Mouse (Mus musculus) activated CD4-positive, CD25-positive, alpha-beta regulatory T cell, adult 4 months (primary cell): ENCODE measurements around the gene Gucy1b2. TPM values are rescaled to one million over a fixed set of nuclear protein-coding genes. Genes with fewer than 3 reads are reported as not detected.

ENCODE experiments used
- ATAC-seq: one replicate; pipeline ENCODE4 v1.8.0; 2017
- polyA plus RNA-seq, 2 experiments: library from polyadenylated mRNA; unstranded; fragments of 100-300 nt; shearing (Covaris generic); gene quantifications; one replicate each; pipeline ENCODE4 v1.2.1; 2017

The Gucy1b2 gene
- polyA plus RNA-seq, 2 experiments from 2014 or later, result not detected

DNA sequence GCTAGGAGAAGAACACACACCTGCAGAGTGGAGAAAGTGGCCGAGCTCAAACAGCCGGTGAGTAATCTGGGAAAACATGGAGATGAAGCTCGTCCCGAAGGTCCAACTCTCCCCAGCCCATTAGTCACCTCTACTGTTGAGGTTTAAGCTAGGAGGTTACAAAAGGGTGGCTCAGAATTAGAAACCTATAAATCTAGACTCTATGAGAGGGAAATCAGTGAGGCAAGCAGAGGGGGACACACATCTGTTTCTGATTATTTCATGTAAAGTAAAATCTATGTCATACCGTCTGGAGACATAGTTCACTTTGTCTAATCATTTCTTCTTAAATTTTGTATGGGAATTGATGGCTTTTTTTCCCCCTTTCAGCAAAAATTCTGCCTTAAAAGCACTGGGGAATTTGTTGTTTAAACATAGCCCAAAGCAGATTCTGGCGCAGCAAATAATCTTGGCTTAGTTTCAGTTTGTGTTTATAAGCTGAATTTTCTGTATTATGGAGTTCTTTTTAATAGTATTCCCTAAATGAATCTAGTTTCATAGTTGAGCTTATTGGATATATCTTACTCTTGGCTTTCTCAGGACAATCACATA, 12.2 kb downstream of the Gucy1b2 start:
- no peak for ATAC-seq

DNA sequence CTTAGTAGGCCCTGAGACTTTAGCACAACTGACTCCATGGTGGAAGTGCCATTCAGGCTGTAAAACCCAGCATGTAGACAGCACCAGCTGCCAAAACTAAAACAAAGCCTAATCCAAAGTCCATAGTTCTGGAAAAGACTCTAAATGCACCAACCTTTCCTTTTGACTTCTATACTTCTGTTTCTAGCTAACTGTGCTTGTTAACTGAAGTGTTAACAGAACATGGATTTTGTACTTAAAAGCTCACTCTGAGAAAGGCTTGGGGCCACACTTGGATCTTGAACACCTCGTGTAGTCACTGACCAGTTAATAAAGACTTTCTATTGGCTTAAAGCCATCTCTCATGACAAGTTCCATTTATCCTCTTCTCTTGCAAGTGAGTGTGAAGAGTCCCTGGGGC, 13.1 kb downstream of the Gucy1b2 start:
- ATAC-seq, result no peak

DNA sequence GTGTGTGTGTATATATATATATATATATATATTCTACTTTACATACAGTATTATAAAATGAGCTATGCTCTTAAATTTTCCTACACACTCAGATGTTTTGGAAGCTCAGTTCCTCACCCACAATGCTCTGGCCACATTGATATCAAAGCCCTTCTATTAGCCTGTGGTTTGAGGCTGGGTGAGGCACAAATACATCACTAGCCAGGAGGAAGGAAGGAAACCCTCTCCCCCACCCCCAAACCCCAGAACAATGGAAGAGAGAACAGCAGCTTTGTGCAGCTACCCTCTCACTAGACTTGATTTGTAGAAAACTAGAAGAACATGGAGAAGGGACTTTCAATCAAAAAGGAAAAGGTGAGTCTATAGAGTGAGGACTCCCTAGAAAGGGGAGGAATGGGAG, 16.1 kb downstream of the Gucy1b2 start:
- ATAC-seq, result no peak

DNA sequence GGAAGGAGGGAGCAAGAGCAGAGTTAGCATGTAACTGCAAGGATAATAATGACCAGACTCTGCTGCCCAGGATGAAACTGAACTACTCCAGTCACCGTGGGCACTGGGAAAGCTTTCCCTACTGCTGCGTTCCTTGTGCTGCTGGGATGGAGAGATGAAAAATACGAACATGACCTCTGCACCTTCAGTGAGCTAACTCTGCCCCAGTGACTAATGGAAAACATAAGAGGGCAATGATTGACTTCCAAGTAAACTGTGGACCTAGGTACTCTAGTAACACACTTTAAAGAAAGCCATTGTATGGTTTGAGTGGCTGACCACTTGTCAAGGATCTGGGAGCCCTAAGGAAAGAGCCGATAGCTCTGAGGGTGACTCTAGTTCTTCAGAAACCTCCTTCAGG, 17.9 kb downstream of the Gucy1b2 start:
- no peak for ATAC-seq

DNA sequence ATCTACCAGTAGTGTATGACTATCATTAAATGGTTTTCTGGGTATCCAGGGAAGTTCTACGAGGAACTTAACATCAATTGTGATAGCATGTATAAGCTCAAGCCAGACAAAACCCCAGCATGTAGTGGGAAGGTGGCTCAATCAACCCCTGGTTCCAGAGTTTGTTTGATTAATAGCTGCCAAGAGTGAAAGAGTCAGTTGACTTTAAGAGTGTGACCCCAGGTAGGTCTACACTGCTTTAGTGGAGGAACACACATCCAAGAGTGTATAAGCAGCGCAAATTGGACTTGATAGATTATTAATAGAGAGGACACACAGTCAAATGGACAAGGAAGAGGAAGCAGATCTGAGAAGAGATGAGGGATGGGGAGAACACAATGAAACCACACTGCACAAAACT, 18.3 kb downstream of the Gucy1b2 start:
- ATAC-seq, result no peak

DNA sequence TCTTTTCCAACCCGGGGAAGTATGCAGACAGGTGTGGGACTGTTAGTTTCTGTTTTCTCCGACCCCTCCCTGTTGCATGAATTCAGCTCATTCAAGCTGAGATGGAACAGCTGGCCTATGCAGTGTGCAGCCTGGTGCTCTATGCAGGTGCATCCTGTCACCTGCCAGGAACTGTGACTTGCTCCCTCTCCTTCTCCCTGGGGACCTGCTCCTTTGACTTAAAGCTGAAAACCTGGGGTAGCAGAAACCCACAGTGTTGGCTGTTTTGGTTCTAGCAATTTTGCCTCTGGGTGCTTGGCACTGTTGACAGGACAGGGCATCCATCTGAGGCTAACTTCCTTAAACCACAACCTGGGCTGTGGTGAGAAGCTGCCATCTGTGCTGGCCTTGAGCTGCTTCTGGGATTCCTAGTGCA, 30.8 kb downstream of the Gucy1b2 start:
- no peak for ATAC-seq

DNA sequence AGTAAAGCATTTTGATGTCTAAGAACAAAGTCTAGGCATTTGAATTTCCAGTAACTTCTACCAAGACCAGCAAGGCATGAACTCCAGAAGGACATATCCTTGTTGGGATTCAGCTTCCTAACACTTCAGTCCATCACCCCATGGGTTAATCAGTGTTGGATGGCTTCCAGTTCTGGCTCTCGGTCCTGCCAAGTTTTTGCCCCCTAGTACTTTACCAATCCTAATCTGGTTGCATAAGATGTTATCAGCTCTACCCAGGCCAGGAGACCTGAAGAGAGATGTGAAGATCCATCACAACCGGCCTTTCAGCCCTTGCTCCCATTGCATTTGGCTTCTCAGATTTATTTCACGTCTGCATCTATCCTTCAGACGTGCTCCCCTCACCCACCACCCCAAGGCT, 33.8 kb downstream of the Gucy1b2 start:
- ATAC-seq, result no peak

DNA sequence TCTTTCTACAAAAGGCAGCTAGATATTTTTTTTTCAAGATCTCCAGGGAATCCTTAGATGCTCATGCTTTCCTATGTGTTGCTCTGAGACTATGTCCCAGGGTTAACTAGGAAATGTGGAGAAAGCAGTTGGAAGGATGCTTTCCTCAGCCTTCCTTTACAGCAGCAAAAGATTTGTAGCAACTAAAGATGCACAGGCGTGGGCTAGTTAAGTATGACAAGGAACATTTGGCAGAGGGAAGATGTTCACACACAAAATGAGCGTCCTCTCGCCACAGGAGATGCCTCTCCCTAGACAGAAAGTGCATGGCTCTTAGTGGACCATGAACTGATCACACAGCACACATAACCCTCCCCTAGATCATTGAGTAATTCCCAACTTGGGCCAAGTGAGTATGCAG, 38.6 kb downstream of the Gucy1b2 start:
- ATAC-seq, result no peak

DNA sequence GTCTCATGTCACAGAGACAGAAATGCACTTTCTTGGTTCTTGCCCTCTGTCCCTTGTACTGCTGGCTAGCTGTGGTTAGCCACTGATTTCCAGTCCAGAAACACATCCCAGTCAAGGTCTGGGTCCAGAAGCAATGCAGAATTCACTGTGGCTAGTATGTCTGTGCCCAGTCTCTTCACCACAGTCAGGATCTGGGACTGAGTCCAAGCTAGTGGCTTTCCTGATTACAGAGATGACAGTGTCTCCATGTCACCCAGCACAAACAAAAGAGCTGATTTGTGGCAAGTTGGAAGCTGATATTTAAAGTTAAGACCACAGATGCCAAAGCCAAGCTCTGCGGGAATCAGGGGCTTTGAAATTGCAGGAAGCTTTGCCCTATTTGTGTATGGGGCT, 39.4 kb downstream of the Gucy1b2 start:
- ATAC-seq, result no peak

DNA sequence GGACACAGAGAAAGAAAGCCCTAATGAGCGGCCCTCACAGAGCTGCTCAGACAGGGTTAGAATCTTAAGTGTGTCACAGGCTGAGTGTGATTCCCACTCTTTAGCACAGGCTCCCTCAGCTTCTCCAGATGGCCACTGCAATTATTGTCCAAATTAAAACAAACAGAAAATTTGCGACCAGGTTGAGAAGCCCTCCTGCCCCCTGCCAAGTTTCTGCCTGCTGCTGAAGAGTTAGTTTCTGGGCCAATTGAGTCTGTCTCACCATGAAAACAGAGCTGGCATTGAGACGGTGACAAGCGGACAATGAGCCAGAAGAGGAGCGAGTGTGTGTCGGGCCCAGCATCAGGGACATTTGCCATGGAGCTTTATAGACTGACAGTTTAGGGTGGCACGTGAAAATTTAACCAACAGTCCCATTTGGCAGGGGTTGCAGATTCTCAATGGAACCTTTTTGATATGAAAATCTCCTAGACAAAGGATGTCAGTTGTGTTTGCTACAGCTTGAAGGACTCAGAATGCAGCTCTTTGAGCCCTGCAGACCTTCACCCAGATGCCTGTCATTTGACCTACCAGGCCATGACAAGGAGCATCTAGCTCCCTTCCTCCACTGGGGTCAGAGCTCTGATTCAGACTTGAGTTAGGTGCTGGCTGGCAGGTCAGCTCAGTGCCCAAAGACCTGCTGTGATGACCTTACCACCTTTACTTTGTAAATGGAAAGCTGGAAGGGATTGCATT, 39.9 kb downstream of the Gucy1b2 start:
- ATAC-seq, result no peak

DNA sequence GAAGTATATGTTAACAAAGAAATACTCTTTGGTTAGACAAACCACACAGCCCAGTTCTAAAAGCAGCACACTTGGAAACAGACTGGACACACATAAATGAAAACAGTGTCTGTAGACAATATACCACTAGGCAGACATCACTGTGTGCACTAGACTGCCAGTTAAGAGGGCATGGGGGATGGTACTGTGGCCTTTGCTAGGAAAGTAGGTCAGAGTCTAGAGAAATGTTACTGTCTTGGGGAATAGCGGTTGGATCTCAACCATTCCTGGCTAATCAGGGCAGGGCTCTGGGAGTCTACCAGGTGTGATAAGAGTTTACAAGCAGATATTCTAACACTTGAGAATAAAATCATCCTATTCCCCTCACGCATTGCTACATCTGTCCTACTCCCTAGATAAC, 60.7 kb downstream of the Gucy1b2 start:
- ATAC-seq, result no peak

DNA sequence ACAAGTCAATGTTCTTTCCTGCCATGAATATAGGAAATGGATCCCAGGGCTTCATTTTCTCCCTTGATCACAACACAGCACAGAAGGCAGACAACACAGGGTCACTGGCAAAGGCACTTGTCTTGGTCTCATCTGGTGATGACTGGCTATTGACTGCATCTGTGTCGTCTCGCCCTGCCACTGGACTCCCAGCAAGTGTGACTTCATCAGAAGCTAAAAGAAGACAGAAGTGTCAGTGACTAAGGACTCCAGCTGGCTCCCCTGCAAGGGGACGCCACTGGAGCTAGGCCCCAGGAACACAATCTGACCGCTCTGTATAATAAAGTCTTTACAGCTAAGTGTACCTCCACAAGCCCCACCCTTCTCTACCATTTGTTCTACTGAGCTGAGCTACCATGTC, 63.3 kb downstream of the Gucy1b2 start:
- ATAC-seq, result no peak

DNA sequence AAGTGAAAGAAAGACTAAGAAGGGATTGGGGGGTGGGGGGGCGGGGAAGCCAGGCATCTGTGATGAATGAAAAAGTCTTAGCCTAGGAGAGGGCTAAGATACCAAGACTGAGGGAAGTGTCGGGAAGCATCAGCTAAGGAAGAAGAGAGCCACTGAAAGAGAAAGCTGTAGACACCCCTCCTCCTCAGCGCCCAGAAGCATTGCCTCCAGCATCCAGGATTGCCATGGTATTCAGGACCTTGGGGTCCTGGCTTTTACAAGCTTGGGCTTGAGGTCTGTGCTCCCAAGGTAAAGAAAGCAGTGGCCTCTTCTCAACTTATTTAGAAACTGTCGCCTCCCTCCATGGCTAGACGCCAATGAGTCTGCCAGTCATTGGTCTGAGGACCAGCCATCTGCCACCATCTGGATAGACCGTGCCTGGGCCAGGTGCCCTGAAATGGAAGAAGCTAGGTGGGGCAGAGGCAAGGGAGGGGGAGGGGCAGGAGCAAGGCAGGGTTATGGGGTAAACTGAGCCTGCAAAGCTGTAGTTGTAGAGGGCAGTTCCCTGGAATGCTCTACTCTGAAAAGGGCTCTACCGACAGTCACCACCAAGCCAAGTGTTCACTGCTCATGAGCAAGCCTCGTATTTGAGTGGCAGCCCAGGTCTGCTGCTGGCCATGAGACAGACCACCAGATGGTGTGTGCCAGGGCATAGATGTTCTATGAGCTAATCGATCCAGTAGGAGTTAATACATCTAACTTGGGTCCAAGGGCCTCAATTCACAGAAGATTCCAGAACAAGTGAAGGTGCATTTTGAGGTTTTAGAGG, 66.2 kb downstream of the Gucy1b2 start:
- no peak for ATAC-seq

DNA sequence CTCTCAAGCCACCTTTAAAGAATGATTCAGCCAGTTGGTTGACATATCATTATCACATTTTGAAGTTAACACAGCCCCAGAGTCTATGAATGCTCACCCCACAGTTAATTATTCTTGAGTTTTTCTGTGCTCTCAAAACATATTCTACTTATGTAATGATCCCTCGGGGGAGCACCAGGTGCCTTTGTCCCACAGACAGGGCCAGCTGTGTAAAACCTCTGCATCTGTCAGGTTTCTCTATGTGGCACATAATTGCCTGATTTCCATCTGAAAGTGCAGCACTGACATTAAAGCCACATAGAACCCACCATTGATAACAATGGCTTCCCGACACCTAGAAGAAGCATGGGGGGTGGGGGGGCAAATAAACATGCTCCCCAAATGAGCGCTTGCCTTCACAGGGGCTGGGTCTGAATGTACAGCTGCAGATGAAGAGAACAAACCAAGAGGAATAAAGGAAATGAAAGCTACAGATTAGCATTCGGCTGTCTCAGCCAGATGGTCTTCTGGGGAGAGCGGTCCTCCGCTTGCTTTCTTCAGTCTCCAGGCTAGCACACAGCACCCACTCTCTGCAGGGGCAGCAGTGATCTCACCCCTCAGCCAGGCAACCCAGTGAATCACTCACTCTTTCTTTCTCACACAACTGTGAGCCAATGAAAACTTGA, 66.9 kb downstream of the Gucy1b2 start:
- no peak for ATAC-seq

DNA sequence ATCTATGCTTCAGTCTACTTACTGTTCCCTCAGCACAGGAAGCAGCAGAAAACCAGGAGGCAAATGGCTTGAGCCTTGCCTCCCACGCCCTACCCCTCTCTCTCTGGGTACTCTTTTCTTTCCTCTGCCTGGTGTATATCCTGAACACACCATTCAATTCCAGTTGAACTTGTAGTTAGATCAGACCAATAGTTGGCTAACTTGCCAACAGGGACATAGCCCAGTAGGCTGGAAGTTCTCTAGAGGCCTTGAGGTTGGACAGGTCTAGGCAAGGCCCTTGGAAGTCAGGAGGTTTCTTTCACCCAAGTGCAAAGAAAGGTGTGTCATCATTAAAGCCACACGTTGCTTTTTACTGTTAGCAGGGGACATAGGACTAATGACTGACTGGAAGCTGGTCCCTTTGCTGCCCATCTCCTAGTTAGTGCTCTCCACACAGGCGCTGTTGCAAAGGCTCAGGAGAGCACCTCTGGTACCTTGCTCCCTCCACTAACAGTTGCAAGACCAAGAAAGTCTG, 72.2 kb downstream of the Gucy1b2 start:
- ATAC-seq, result no peak

DNA sequence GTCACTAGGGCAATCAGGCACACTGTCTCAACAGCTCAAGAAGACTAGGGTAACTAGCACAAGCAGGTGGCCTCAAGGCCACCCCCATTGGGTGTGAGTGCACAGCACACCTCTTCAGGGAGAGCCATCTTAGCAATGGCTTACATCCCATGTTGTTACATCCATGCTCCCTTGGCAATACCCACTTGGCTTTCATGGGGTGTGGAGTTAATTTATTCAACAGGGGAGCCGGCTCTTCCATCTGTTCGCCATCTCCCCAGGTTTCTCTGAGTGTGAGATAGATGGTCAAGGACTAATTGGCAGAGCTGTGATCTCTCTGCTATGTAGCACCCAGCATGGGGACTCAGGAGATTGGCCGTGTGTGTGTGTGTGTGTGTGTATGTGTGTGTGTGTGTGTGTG, 73.0 kb downstream of the Gucy1b2 start:
- ATAC-seq, result no peak

DNA sequence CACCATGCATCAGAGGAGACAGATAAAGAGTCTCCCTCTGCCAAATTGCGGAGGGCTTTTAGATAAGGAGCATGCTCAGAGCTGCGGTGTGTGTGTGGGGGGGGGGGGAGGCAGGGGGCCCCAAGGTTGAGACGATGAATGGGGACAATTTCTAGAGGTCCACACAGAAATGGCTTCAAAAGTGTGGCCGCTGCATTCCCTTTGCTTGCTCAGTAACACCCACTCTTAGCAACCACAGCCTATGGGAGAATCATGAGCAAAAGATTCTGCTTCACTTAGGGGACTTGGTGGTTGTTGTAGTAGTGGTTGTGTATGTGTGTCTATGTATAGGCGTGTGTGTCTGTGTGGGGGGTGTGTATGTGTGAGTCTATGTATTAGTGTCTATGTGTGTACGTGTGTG, 75.5 kb downstream of the Gucy1b2 start:
- ATAC-seq, result no peak

DNA sequence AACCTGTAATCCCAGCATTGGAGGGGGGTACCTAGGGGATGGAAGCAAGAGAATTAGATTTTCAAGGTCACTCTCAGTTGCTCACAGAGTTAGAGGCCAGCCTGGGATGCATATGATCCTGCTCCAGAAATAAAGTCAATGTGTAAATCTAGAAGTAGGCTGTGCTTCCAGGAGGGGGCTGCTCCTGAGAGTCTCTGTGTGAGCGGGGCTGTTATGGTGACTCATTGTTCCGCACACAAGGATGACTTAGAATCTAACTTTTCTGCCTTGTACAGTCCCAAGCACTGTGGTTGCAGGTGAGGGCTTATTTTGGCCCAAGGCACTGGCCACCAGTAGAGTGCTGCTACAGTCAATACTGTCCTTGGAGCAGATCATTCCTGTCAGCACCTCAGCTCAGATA, 76.7 kb downstream of the Gucy1b2 start:
- ATAC-seq, result no peak

DNA sequence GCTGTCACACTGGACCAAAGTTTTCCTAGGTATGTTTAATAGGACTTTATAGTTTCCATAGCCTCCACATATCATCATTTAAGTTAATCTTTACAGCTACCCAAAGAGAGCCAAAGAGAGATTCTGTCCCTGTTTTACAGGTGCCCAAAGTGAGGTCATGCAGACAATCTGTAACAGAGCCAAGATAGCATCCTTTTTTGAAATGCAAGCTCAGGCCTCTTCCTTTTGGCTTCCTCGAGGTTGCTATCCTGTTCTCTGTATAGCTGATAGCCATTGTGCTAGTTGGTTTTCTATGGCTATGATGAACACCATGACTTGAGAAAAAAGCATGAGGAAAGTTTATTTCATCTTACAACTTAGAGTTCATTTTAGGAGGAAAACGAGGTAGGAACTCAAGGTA, 80.0 kb downstream of the Gucy1b2 start:
- no peak for ATAC-seq

DNA sequence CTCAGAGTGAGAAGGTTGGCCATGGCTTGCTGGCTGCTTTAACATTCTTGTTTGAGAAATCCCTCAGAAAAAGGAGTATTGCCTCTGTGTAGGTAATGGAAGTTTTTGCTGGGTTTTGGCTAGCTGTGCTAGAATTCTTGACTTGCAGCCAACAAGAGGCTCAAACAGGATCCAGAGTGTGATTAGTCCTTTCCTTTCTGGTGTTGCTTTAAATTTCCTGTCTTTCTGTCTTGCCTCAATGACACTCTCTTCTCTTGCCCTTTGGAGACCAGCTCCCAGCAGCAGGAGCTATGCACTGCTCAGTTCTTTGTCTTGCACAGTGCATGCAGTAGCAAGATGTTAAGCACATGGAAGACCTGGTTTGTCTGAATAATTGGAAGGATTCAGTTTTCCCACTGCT, 80.4 kb downstream of the Gucy1b2 start:
- ATAC-seq, result no peak

DNA sequence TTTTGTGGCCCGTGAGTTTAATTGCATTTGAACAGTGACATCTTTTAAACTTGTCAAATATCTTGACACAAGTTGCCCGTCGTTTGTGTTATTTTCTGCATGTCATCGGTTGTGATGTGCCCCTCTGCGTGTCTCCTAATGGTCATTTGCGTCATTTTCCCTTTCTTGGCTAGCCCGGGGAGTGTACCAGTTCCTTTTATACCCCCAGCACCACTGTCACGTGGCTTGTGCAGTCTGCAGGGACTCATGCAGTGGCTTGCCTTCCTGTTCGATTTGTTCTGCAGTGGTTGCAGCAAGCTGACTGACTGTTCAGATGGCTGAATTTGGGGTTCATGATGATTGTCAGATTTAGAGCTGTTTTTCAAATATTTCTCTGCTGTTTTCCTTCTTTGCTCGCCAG, 82.1 kb downstream of the Gucy1b2 start:
- ATAC-seq, result no peak

DNA sequence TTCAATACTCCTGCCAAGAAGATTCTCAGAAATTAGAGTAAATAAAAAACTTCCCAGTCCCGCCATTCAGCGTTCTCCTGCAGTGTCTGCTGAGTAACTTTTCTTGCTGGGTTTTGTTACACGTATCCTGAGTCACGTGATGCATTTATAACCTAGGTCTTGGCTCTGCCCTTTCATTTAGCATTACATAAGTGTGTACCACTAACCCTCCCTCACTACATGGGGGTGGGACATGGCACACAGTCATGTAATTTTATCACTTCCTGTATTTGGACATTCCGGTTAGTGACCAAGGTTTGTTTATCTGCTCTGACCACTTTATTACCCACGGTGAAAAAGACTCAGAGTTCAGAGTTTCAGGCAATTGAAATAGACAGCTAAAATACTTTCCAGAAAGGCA, 85.3 kb downstream of the Gucy1b2 start:
- no peak for ATAC-seq

DNA sequence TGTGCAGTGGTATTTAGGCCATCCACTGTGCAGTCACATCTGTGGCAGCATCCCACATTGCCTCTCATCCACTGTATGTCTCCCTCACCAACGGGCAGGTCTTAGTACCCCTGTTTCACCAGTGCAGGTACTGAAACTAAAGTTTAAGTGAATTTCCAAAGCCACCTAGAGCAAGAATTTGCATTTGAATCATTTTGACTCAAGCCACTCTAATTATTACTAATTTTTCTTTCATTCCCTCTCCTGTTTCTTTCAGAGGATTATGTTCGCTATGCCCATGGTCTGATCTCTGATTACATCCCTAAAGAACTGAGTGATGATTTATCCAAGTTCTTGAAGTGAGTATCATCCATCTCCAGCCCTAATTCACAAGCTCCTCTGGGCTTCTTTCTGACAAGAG, 92.3 kb downstream of the Gucy1b2 start:
- ATAC-seq, result no peak
